Mouse (Mus musculus) frontal cortex, adult (tissue): ENCODE data around the gene Smap1.
"Not testable (repeated sequence)": the region's sequence is repeated elsewhere in the genome, so short reads cannot be mapped to it uniquely, and the experiment has no call there.

ENCODE experiments used
- ATAC-seq: cut with Nextera tagmentation; 2 replicates; pipeline ENCODE4 v1.9.2; 2017; ENCODE audit warnings: mild to moderate bottlenecking, moderate library complexity, mixed read lengths; ENCODE audit not compliant: low TSS enrichment

Smap1 gene

DNA sequence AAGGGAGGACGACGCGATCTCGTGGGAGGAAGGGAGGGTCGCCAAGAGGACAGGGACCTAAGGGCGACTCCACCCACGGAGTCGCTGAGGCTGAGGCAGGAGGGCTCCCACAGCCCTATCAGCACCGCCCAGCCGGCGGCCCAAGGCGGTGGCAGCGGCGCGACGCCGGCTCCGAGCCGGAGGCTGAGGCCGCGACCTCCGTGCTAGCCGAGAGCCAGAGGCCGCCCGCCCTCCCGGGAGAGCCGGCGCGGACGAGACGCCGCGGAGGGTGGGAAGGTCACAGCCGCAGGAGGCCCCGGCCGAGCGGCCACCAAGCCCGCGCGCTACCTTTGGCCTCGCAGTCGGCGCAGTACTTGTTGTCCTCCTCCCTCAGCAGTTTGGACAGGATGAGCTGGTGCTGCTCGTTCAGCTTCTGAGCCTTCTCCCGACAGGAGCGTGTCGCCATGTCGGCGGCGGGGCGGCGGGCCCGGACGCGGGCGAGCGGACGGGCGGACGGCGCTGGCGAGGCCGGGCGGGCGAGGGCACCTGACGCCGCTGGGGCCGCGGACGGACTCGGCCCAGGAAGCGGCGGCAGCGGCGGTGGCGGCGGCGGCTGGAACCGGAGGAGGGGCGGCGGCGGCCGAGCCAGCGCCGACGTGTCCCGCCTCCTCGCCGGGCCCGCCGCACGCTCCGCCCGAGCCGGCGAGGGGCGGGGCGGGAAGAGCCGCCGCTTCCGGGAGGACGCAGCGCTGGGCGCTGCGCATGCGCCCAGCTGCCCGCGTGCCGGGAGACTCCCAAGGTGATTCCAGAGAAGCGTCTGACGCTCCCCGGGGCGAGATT lies at the start of gene Smap1:
Gene Smap1 (minus strand): TSS at position 607 of the 819 bp plus-strand sequence.
- ATAC-seq: peak; percentile 91

DNA sequence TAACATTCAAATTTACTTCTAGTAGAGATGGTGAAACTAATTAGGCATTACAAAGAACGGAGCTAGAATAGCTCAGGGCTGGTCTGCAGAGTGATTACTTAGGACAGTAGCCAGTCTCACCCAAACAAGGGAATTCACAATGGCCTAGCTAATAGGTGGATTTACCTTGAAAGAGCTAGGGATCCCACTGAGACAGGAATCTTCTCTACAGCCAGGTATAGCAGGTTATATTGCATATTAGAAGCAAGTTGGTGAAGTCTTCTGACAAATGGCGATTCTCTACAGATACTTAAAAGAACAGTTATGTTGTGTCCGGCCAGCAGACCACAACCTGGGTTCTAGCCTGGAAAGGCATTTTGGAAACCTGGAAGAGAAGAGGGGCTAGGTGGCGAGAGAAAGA lies 49.0 kb upstream of the Smap1 start:
- not testable (repeated sequence) for ATAC-seq

DNA sequence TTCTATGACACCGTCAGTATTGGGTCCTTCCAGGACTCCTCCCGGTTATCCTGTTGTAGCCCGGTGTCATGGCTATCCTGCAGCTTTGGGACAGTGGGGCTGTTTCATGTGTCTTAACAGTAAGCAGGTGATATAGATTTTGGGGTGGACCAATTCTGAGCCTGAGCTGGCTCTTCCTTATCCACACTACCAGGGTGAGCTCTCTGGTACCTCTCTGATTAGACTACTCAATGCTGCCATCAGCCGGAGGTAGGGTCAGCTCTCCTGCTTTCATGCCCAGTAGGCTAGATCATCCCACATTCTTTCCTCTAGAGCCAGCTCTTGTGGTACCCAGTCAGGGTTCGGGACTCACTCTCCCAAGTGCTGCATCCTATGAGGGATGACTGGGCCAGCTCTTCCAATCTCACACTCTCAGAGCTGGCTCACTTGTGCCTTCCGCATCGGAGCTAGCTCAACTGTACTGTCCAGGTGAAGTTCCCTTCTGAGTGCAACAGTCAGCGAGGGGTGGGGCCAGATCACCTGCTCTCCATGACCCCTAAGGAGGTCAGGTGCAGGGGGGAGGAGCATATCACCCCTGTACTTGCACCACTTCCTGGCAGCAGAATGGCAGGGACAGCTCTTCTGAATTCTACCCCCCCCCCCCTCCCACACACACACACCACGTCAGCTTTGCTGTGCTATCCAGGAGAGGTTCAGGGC lies 46.1 kb upstream of the Smap1 start:
- no peak for ATAC-seq

DNA sequence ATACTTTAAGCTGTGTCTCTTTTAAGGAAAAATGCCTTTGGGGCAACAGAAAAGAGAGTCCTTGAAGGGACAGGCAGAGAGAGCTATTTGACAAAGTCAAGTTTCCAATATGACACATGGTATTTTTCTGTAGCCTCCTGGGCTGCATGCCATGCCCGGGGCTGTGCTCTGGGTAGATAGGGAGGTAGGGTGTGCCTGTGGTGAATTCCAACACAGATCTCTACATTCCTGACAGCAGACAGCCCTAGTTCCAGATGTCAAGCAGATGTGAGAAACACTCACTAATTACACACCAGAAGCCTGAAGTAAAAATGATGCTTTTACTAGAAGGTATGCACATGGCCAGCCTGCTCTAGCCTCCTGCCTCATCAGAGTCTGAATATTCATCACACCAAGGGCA lies 44.1 kb upstream of the Smap1 start:
- no peak for ATAC-seq

DNA sequence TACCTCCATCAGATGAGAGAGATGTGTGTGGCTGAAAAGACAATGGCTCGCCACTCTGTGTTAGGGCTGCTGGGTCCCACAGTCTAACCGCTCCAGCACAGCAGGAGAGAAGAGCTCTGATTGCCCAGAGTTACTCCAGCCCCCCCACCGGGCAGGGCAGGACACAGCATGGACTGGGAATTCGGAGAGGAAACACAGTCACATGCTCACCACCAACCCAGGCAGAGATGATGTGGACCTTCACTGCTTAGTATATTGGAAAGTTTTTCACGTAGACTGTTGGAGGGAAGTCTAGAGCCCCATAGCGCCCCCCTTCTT lies 37.3 kb upstream of the Smap1 start:
- no peak for ATAC-seq

DNA sequence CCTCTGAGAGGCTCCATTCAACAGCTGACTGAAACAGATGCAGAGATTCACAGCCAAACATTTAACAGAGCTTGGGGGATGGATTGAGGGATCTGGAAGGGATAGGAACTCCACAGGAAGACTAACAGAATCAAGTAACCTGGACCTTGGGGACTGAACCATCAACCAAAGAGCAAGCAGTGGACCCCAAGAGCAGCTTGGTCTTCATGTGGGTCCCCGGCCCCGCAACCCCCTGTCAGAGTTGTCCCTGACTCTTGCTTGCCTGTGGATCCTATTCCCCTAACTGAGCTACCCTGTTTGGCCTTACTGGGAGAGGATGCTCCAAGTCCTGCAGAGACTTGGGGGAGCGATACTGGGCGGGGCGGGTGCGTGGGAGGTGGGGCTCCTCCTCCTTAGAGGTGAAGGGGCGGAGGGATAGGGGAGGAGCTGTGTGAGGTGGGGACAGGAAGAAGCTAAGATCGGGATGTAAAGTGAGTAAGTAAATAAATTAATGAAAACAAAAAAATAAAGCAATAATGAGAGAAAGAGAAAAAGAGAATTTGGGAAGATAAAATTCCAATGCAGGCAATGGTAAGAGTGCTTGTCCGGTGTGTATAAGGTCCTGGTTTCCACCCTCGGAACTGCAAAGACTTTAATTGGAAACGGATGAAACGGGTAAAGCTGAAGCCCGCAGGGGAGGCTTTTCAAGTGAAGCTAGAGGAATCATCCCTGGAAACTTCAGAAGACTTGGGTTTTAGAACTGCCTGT lies 36.7 kb upstream of the Smap1 start:
- ATAC-seq: 0 out of 2 replicates have a peak, but pooled peaks have one; percentile 44

DNA sequence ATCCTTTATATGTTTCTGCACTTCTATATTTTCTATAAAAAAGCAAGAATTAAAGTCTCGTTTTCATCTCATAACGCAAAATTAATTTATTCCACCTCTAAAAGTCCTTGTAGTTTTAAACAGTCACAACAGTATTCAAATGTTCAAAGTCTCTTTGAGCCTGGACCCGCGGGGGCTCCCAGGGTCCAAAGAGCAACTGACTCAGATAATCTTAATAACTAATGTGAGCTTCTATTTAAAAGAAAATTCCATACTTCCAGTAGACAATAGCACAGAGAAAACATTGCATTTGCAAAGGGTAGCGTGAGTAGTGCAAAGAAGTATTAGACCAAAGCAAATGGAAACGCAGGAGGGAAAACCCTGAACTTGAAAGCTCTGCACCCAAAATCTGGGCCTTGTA lies 36.0 kb upstream of the Smap1 start:
- ATAC-seq: no peak

DNA sequence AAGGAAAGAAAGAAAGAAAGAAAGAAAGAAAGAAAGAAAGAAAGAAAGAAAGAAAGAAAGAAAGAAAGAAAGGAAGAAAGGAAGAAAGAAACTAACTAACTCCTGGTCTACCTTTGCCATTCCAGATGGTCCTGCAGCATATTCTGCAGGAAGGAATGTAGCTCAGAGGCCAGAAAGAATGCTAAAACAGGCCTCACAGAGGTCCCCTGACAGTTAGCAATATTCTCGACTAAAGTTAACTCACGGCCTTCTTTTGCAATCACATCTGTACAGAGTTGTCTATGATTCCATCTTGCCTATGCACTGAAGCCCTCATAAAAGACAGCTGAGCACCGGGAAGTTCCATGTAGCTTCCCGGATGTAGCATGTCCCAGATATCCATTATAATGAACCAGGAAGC lies 33.4 kb upstream of the Smap1 start:
- no peak for ATAC-seq

DNA sequence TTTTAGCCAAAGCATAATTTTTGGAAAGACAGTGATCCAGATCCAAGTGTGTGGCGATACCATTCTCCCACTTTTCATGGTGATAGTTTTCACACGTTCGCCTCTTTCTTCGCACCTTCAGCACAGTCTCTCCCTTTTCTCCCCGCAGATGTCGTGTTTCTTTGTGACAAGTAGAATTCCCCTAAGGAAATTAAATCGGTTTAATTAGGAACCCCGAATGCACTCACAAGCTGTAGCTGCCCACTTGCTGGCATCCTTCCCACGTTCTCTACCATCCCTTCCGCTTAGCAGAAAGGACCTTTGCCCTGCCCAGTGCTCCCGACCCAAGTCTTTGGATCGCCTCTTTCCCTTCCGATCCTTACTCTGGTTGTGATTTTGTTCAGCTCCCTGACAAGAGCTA lies 31.8 kb upstream of the Smap1 start:
- ATAC-seq: peak; percentile 91

DNA sequence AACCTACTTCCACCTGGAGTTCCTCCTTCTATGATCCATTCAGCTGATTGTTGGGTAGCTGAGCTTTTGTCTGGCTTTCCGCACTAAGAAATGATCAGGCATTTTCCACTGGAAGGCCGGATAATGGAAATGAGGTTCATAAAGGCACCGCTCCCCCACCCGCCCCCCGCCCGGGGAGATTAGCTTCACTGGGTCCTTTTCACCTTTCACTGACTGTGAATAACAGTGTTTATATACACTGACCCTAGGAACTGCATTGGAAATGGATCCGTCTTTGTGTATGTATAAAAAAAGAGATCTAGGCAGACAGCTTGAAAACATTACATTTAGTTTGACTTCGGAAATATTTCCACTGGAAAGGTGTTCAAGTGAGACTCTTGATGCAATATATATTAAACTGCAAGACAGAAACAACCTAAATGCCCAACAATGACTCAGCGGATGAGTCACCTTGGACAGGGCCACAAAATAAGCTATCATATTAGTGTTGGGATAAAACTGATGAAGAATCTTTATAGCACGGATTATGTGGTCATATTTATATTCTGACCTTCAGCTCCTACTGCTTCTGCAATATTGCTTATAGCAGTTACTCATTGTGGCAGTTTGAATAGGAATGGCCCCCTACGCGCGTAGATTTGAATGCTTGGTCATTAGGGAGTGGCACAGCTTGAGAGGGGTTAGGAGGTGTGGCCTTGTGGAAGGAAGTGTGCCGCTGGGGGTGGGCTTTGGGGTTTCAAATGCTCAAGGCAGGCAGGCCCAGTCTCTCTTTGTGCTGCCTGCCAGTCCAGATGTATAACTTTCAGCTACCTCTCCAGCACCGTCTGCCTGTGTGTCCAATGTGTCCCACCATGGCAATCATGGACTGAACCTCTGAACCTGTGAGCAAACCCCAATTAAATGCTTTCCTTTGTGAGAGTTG lies 26.9 kb upstream of the Smap1 start:
- no peak for ATAC-seq

DNA sequence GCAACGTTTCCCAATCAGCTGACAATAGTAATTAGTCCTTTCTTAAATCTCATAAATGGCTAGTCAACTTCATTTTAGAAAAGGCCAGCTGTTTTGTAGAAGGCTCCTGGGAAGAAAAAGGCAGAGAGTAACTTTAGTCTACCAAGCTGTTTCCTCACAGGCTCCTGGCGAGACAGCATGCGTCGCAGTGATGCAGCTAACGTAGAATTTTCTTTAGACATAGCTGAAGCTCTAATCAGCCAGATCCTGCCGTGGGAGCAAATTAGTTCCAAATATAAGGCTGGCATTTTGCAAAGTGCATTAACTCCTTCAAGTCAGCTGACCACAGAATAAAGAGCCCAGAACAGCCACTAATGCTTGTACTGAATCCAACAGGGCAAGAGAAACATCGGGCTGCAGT lies 26.2 kb upstream of the Smap1 start:
- ATAC-seq: peak; percentile 59

DNA sequence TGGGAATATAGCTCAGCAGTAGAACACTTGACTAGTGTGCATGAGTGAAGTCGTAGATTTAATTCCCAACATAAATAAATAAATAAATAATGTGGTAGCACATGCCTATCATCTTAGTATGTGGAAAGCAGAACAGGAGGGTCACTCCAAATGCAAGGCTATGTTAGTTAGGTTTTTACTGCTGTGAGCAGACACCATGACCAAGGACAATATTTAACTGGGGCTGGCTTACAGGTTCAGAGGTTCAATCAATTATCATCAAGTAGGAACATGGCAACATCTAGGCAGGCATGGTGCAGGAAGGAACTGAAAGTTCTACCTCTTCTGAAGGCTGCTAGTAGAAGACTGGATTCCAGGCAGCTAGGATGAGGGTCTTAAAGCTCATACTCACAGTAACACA lies 22.0 kb upstream of the Smap1 start:
- no peak for ATAC-seq

DNA sequence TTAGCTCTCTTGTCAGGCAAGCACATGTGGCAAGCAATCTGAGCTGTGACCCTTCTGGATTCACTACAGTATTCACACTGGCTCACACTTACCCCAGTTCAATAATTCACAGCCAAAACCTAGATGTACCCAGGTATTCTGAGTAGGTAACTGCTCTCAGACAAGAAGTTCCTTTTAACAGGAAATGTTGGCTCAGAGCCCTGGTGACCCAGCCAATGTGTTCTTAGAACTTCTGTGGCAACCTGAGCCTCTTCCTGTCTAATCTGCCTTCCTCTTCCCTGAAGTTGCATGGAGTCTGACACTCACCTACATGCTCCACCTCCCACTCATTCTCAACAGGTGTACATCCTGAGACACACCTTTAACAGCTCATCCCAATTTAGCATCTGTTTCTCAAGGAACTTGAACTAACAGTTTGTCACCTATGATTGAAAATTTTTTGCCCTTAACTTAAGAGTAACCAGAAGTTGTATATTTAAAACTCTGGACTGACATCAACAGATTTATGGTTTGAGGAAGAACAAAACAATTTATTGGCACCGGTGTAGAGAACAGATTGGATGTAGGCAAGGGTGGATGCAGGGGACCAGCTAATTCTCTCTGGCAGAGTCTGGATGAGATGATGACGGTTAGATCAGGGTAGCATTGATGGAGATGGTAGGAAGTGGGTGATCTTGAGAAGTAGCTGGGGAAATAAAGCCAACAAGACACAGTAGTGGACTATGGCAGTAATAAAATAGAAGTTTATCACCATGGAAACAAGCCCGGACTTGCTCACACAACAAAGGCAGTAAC lies 21.2 kb upstream of the Smap1 start:
- ATAC-seq: peak; percentile 65

DNA sequence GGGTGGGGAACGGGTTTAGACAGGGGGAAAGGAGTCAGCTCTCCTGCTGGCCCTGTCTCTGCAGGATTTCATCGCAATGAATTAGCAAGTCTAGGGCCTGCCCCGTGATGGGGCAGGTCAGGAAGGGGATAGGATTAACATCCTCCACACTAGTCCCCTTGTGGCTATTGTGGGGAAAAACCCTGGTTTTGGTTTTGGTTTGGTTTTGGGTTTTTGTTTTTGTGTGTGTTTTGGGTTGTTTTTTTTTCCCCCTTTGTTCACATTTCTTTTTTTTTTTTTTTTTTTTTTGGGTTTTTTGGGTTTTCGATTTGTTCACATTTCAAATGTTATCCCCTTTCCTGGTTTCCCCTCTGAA lies 13.3 kb upstream of the Smap1 start:
- no peak for ATAC-seq

DNA sequence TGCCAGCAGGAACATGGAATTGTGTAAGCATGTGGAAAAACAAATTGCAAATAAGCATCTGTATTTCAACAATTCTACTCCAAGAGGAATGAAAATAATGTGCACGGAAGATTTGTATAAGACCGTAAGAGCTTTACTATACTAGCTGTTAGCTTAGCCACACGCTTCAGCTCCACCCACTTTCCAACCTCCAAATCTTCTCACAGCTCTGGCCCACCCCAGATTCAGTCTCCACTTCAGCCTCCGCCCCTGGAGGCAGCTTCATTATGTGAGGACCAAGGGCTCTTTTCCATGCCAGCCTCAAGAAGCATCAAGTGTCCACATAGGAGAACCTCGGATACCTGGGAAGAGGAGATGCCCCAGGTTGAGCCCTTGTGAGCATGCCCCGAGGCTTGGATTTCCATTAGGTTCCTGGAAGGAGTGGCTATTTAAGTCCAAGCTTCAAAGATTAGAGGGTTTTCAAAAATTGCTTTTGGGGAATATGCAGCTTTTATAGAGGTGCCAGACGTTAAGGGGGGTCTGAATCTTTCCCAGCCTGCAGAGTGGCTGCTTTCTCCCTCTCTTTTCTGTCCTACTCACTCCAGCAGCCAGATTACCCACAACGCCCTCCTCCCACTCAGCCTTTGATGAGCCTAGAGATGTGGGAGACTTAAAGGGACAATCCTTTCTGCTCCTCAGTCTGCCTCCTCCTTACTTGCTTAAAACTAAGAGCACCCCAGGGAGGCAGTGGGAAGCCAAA lies 12.7 kb upstream of the Smap1 start:
- peak; percentile 99 for ATAC-seq

DNA sequence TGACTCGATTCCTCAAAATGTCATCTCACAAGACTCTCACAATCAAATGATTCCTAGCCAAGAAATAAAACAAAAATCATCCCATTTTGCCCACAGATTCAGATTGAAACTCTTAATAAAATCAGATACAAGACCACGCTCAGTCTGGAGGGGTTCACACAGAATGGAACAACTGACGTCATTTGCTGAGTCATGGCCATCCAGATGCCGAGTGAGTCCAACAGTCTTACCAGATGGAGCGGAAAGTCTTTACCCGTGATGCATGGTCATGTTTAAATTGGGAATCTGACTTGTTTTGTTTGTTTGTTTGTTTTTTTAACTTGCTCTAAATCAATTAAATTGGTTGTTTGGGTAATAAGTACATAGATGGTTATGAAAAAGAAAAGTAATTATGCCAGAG lies 7.3 kb upstream of the Smap1 start:
- no peak for ATAC-seq

DNA sequence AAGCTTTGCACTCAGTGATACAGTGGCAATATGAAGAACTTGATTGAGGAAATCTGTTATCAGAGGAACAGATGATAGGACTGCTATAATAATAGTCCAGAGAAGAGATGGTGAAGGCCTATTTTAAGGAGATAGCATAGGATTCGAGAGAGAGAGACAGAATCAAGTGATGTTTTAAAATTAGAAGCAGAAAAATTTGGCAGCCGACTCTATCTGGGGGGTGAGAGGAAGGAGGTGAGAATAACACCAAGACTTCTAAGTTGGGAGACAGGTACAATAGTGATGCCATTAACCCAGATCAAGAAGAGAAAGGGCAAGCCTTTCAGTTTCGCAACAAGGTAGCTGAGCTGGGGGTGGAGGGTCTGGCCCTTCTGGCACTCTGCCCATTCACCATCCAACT lies 6.3 kb upstream of the Smap1 start:
- ATAC-seq: peak; percentile 81

DNA sequence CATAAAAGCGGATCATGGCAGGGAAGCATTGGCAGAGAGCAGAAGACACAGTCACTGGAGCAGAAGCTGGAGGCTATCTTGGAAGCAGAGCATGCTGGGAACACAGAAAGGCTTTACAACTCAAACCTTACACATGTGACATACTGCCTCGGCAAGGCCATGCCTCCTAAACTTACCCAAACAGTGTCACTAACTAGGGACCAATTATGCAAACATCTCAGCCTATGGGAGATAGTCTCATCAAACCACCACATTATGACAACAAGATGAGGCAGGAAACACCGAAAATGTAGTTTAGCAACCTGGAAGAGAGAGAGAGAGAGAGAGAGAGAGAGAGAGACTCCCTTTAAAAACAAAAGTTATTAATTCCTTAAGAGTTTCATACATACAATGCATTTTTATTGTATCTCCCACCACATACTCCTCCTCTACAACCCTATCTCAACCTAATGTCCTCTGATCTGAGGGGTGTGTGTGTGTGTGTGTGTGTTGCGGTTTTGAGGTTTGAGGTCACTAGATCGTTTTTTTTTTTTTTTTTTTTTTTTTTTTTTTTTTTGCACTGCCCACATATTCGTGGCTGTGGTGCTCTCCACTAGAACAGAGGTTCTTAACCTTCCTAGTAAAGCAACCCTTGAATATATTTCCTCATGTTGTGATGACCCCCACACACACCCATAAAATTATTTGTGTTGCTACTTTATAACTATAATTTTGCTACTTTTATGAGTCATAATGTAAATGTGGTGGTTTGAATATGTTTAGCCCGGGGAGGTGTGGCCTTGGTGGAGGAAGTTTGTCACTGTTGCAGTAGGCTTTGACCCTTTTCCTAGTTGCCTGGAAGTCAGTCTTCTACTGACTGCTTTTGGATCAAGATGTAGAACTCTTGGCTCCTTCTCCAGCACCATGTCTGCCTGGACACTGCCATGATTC lies 1.9 kb upstream of the Smap1 start:
- ATAC-seq: no peak

DNA sequence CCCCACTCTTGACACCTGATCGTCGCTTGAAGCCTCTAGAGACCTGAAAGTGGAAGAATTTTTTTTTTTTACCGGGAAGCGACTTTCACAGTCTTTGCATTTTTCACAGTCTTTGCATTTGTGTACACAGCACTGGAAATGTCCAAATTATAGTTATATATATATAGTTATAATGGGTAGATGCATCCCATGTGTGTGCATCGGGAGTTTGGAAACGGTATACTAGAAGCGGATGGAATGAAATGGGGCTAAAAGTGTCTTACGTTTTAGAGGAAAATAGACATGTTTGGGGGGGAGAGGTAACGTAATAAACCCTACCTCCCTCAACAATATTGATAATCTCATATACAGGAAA lies 390 bp upstream of the Smap1 start:
- no peak; the same call in 1 of the 2 replicates for ATAC-seq
